In genomic region chr19:57611291-57612178, GRCm38 (mm10) we compare ENCODE assay signal across 8 mouse cellular contexts. TPM values are rescaled to one million over a fixed set of nuclear protein-coding genes. Genes with fewer than 3 reads are reported as not detected.
DNase-seq lines count a peak whose midpoint lies in the region; ATAC-seq and TF ChIP-seq lines count a peak whose summit lies in the region.

No protein-coding gene starts in this region.

- intact Hi-C loops in heart, adult 2 months (cut with DNase I): loop anchor here (5.0 to 10.0 kb wide), 2 partner anchors 207 to 249 kb away; partner anchors contain the start of gene Fam160b1

- peak; percentile 81 for ATAC-seq in midbrain, embryonic 16.5 days

- peaks cover 2% of the 10 kb centered on the region; the same call in 1 of the 2 replicates for H3K4me1 ChIP-seq in heart, adult 2 months (ENCODE audit: control insufficient read depth, insufficient read depth, low read length)
- H3K4me1 ChIP-seq in kidney, adult 2 months (ENCODE audit: control insufficient read depth, insufficient read depth, low read length): peaks cover 4% of the 10 kb centered on the region; the same call in 1 of the 2 replicates
- peaks cover 22% of the 10 kb centered on the region for H3K4me1 ChIP-seq in midbrain, embryonic 16.5 days (ENCODE audit: control insufficient read depth, insufficient read depth, low read length)

- no peak for TF ChIP-seq EP300 in heart, adult 2 months (IDR thresholded peaks at IDR 0.05; ENCODE audit: insufficient read depth, low read depth, low read length)

- no peaks in the 10 kb centered on the region; the same call in 1 of the 2 replicates for H3K36me3 ChIP-seq in heart, adult 2 months (ENCODE audit: control insufficient read depth, insufficient read depth, low read length)
- H3K36me3 ChIP-seq in kidney, adult 2 months (ENCODE audit: control insufficient read depth, insufficient read depth, low read length): no peaks in the 10 kb centered on the region
- H3K36me3 ChIP-seq in midbrain, embryonic 16.5 days (ENCODE audit: control insufficient read depth, insufficient read depth, low read length): no peaks in the 10 kb centered on the region
- H3K36me3 ChIP-seq in splenic B cell, adult 2 months (ENCODE audit: control insufficient read depth, insufficient read depth, low read length, poor library complexity, severe bottlenecking): no peaks in the 10 kb centered on the region

- H3K79me2 ChIP-seq in heart, adult 2 months (replicated peaks; ENCODE audit: control insufficient read depth, insufficient read depth, low read length): no peaks in the 10 kb centered on the region

- peak overlapping the region; percentile 95 for H3K4me3 ChIP-seq in heart, adult 2 months
- H3K4me3 ChIP-seq in kidney, adult 2 months (ENCODE audit: insufficient read depth, low read depth, low read length): peak overlapping the region; percentile 92
- peak overlapping the region; percentile 78 for H3K4me3 ChIP-seq in midbrain, embryonic 16.5 days (ENCODE audit: low read depth, low read length)

- TF ChIP-seq POLR2A in heart, adult 2 months (IDR thresholded peaks at IDR 0.05; ENCODE audit: insufficient read depth, low read depth, low read length): no peak
- TF ChIP-seq POLR2A in kidney, adult 2 months (IDR thresholded peaks at IDR 0.05; ENCODE audit: low read depth, low read length): no peak

- 2% methylated on average over 57 of the region's 57 CpGs for WGBS in heart, adult 2 months
- WGBS in kidney, adult 2 months: 1% methylated on average over 56 of the region's 57 CpGs
- WGBS in midbrain, embryonic 16.5 days: under 1% methylated on average over 53 of the region's 57 CpGs

- H3K4me2 ChIP-seq in midbrain, embryonic 16.5 days (ENCODE audit: low read length): peak overlapping the region; percentile 84

- peak; percentile 45 to 61 for DNase-seq in urinary bladder, adult 18-20 months (ENCODE audit: low spot score in 2 of 2)
- DNase-seq in urinary bladder, postnatal 10 days (ENCODE audit: low spot score): no peak
- peak; percentile 61 for DNase-seq in embryo, embryonic 10.5 days (ENCODE audit: low spot score)
- DNase-seq in heart, adult 2 months: peak in 1 of 2 experiments; percentile 75
- DNase-seq in kidney, adult 2 months: peak; percentile 73
- DNase-seq in liver: peak; percentile 61
- peak; percentile 63 for DNase-seq in splenic B cell, adult 2 months (ENCODE audit: low read depth, low spot score)

- no peaks in the 10 kb centered on the region for H3K27me3 ChIP-seq in heart, adult 2 months (ENCODE audit: control insufficient read depth, insufficient read depth, low read length)
- H3K27me3 ChIP-seq in kidney, adult 2 months (replicated peaks; ENCODE audit: control insufficient read depth, insufficient read depth, low read length): no peaks in the 10 kb centered on the region
- H3K27me3 ChIP-seq in midbrain, embryonic 16.5 days (ENCODE audit: control insufficient read depth, insufficient read depth, low read depth, low read length): no peaks in the 10 kb centered on the region
- no peaks in the 10 kb centered on the region for H3K27me3 ChIP-seq in splenic B cell, adult 2 months (ENCODE audit: control insufficient read depth, insufficient read depth, low read length, poor library complexity, severe bottlenecking)

- no peaks in the 10 kb centered on the region for H3K9me3 ChIP-seq in midbrain, embryonic 16.5 days (replicated peaks; ENCODE audit: control insufficient read depth, low read length, poor library complexity, severe bottlenecking)

- H3K9ac ChIP-seq in heart, adult 2 months (ENCODE audit: low read depth, low read length): peak overlapping the region; percentile 76
- peak overlapping the region; percentile 80 for H3K9ac ChIP-seq in midbrain, embryonic 16.5 days (ENCODE audit: low read depth, low read length)

- H3K27ac ChIP-seq in heart, adult 2 months: peak overlapping the region; percentile 99
- peak overlapping the region; percentile 36; the same call in 1 of the 2 replicates for H3K27ac ChIP-seq in kidney, adult 2 months (ENCODE audit: insufficient read depth, low read depth, low read length)
- H3K27ac ChIP-seq in midbrain, embryonic 16.5 days (ENCODE audit: low read length): peak overlapping the region; percentile 98

- peak; percentile 56 for TF ChIP-seq CTCF in heart, adult 2 months (IDR thresholded peaks at IDR 0.05)
- TF ChIP-seq CTCF in kidney, adult 2 months (conservative IDR thresholded peaks at IDR 0.05; ENCODE audit: insufficient read depth, insufficient read length, low read depth, low read length): 0 out of 2 replicates have a peak, but pooled peaks have one; percentile 13

RNA-seq across cellular contexts. Expression of gene Atrnl1, which starts 0.7 kb away (rescaled TPM):
- 10 to 100 TPM; 13.4 to 14.2 TPM for total RNA-seq in heart, adult 2 months (2021)
- 6.3 and 10.0 TPM in 2 replicates for polyA plus RNA-seq in heart, adult 2 months (2012; rRNA removed)
- 13.4 and 13.7 TPM in 2 replicates for polyA plus RNA-seq in kidney, adult 2 months (2012; rRNA removed)
- 8.1 and 8.3 TPM in 2 replicates for polyA plus RNA-seq in midbrain, embryonic 16.5 days (2015; fragmentation: Nextera tagmentation; extraction: Ambion mirVana)

Comparison
In these comparisons a context has a peak if more than half of its experiments do, and no peak if none do; other contexts are left out.
1. H3K27ac ChIP-seq: peak in every context shown above with its lines; median percentile 99 in heart, adult 2 months; 98 in midbrain, embryonic 16.5 days; 36 in kidney, adult 2 months.